Mouse (Mus musculus): ENCODE measurements at regions not wholly inside any gene's neighbourhood (a gene's known extent, or its start where the extent isn't known, plus 50 kb on each side); places are given as distances from the start of the nearest gene placed in this dataset.

GRCm38 (mm10) chr10:9462361-9462760 lies 212.6 kb downstream of the Samd5 start:
- no peak for DNase-seq

- no peak for DNase-seq
These were observed 215.9 kb downstream of the Samd5 start for GRCm38 (mm10) chr10:9459145-9459544.

GRCm38 (mm10) chr10:9458466-9458865 lies 216.5 kb downstream of the Samd5 start:
- DNase-seq: no peak

GRCm38 (mm10) chr10:9457222-9457621 lies 217.8 kb downstream of the Samd5 start:
- no peak for DNase-seq

- no peak for DNase-seq
These were observed 235.9 kb downstream of the Samd5 start for GRCm38 (mm10) chr10:9439072-9439471.

- no peak for DNase-seq
These were observed 236.6 kb downstream of the Samd5 start for GRCm38 (mm10) chr10:9438366-9438765.

- DNase-seq: no peak
These were observed 245.9 kb downstream of the Samd5 start for GRCm38 (mm10) chr10:9429085-9429484.

GRCm38 (mm10) chr10:9420741-9421140 lies 254.3 kb downstream of the Samd5 start:
- no peak for DNase-seq

- no peak for DNase-seq
These were observed 258.3 kb downstream of the Samd5 start for GRCm38 (mm10) chr10:9416685-9417084.

- DNase-seq: no peak
These were observed 268.9 kb downstream of the Samd5 start for GRCm38 (mm10) chr10:9406101-9406500.

GRCm38 (mm10) chr10:9405417-9405816 lies 269.6 kb downstream of the Samd5 start:
- no peak for DNase-seq

GRCm38 (mm10) chr10:9404963-9405362 lies 270.0 kb downstream of the Samd5 start:
- no peak for DNase-seq

- DNase-seq: no peak
These were observed 273.9 kb downstream of the Samd5 start for GRCm38 (mm10) chr10:9400911-9401617.

GRCm38 (mm10) chr10:9377440-9378101 lies 297.4 kb downstream of the Samd5 start:
- DNase-seq: no peak

GRCm38 (mm10) chr10:9362306-9362865 lies 312.6 kb downstream of the Samd5 start:
- no peak for DNase-seq

GRCm38 (mm10) chr10:9338207-9338801 lies 336.7 kb downstream of the Samd5 start:
- DNase-seq: no peak

GRCm38 (mm10) chr10:9334245-9334845 lies 340.7 kb downstream of the Samd5 start:
- no peak for DNase-seq

GRCm38 (mm10) chr10:9331694-9332093 lies 343.3 kb downstream of the Samd5 start:
- no peak for DNase-seq

GRCm38 (mm10) chr10:9328324-9328723 lies 346.7 kb downstream of the Samd5 start:
- peak in 1 of 2 experiments; percentile 2 for DNase-seq

- DNase-seq: peak; percentile 19 to 30
These were observed 347.1 kb downstream of the Samd5 start for GRCm38 (mm10) chr10:9327881-9328280.

GRCm38 (mm10) chr10:9312326-9312725 lies 362.7 kb downstream of the Samd5 start:
- no peak for DNase-seq

- DNase-seq: no peak
These were observed 364.7 kb downstream of the Samd5 start for GRCm38 (mm10) chr10:9310346-9310745.

- no peak for DNase-seq
These were observed 379.0 kb downstream of the Samd5 start for GRCm38 (mm10) chr10:9296055-9296454.

Data from adrenal gland, postnatal 36 days (tissue).